Mouse (Mus musculus) thymus, adult 2 months (tissue): ENCODE results near the gene Ranbp3l. TPM values are rescaled to one million over a fixed set of nuclear protein-coding genes. Genes with fewer than 3 reads are reported as not detected.

Source experiments
- DNase-seq: peaks from one replicate; pipeline ENCODE4 v3.0.0; 2021
- H3K27ac ChIP-seq: fragments of 200-500 bp; 2 replicates; pipeline ENCODE4 v1.5.1; 2012; ENCODE audit warnings: low read length, control low read depth; ENCODE audit not compliant: control insufficient read depth, insufficient read depth
- H3K27me3 ChIP-seq: fragments of 200-500 bp; 2 replicates; pipeline ENCODE4 v1.6.1; 2012; ENCODE audit warnings: mild to moderate bottlenecking, low read length, moderate library complexity, mixed read lengths; ENCODE audit not compliant: control insufficient read depth, insufficient read depth
- H3K36me3 ChIP-seq: fragments of 200-500 bp; 2 replicates; pipeline ENCODE4 v1.6.1; 2012; ENCODE audit warnings: mild to moderate bottlenecking, low read length, moderate library complexity; ENCODE audit not compliant: control insufficient read depth, insufficient read depth
- H3K4me1 ChIP-seq: fragments of 200-500 bp; replicated peaks from 2 replicates; pipeline ENCODE4 v1.6.1; 2012; ENCODE audit warnings: low read length; ENCODE audit not compliant: control insufficient read depth, insufficient read depth
- H3K4me3 ChIP-seq: fragments of 200-500 bp; 2 replicates; pipeline ENCODE4 v1.5.1; 2012; ENCODE audit warnings: mild to moderate bottlenecking, low read length, control low read depth, moderate library complexity; ENCODE audit not compliant: control insufficient read depth, insufficient read depth
- CTCF ChIP-seq: fragments of 200-500 bp; IDR thresholded peaks from 2 replicates; pipeline ENCODE4 v1.5.1; 2012; ENCODE audit warnings: mild to moderate bottlenecking, control low read depth, low read length, moderate library complexity, borderline replicate concordance; ENCODE audit not compliant: control insufficient read depth, poor library complexity, insufficient read depth; ENCODE audit errors: extremely low read depth
- POLR2A ChIP-seq: fragments of 200-500 bp; IDR thresholded peaks from 2 replicates; pipeline ENCODE4 v1.6.1; 2012; ENCODE audit warnings: mild to moderate bottlenecking, low read length, control low read depth, moderate library complexity; ENCODE audit not compliant: control insufficient read depth, poor library complexity, insufficient read depth; ENCODE audit errors: extremely low read depth
- WGBS: fragments of 180-500 bp; shearing (Covaris S2); methylation state at CpG from one replicate; pipeline ENCODE4 v1.1.7; 2018; 5-methylcytosine and 5-hydroxymethylcytosine counted together
- polyA plus RNA-seq: library from polyadenylated mRNA; depleted of rRNA; stranded (reverse); fragments of >200 nt; gene quantifications from 2 replicates; pipeline ENCODE4 v1.2.3, GENCODE M21; 2012

Ranbp3l gene
- polyA plus RNA-seq, 1 experiment = 0.15 TPM

DNA sequence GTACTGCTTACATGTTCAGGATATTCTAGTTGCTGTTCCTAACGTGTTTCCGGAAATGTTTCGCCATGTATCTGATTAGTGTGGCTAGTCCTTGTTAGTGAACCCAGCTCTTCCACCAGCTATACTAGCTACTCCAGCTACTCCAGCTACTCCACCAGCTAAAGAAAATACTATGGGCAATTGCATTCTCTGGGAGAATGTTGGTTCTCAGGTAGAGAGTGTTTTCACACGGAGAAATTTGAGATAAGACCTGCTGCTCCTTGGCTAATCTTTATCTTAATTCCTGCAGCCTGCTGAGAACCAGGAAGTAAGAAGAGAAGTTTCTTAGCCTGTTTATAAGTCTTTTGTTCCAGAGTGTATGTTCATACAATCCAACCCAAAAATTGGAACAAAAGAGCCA lies 112.5 kb downstream of the Ranbp3l start:
- TF ChIP-seq CTCF (no peak), POLR2A (no peak)
- no peak for DNase-seq
- Histone ChIP-seq H3K4me1 (peaks cover 2% of the 10 kb centered on the region; the same call in 1 of the 2 replicates), H3K27ac (no peak overlapping the region), H3K27me3 (no peaks in the 10 kb centered on the region), H3K36me3 (no peaks in the 10 kb centered on the region), H3K4me3 (no peak overlapping the region)
- 74% methylated on average over 4 of the region's 4 CpGs for WGBS

DNA sequence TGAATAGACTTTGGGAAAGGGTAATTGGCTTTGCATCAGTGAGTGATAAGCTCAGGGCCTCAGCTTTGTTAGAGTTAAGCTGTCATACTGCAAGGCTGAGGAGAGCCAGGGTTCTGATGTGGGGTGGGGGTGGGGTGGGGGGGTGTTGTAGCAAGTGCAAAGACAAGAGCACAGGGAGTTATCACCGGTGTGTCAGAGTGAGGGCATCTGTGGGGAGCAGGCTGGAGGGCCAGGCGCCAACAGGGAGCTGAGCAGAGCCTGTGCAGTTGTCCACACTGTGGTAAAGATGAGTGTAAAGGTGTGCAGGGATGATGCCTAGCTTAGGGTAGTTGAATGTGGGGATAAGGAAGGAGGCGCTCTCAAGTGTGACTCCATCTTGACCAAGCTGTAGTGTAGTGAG lies 113.5 kb downstream of the Ranbp3l start:
- Histone ChIP-seq H3K36me3 (no peaks in the 10 kb centered on the region), H3K27me3 (no peaks in the 10 kb centered on the region), H3K4me1 (peaks cover 2% of the 10 kb centered on the region; the same call in 1 of the 2 replicates), H3K27ac (no peak overlapping the region), H3K4me3 (no peak overlapping the region)
- DNase-seq = no peak
- no peak for TF ChIP-seq CTCF
- no peak for TF ChIP-seq POLR2A
- WGBS = 98% methylated on average over 3 of the region's 3 CpGs

- no peak overlapping the region for H3K27ac ChIP-seq
- peaks cover 5% of the 10 kb centered on the region; the same call in 1 of the 2 replicates for H3K4me1 ChIP-seq
- H3K4me3 ChIP-seq = no peak overlapping the region
- no peaks in the 10 kb centered on the region for H3K36me3 ChIP-seq
- no peak for DNase-seq
- no peaks in the 10 kb centered on the region for H3K27me3 ChIP-seq
- no peak for TF ChIP-seq POLR2A
- 97% methylated on average over 9 of the region's 9 CpGs for WGBS
Measured at GRCm38 (mm10) chr15:9082753-9083152, 115.0 kb downstream of the Ranbp3l start.

DNA sequence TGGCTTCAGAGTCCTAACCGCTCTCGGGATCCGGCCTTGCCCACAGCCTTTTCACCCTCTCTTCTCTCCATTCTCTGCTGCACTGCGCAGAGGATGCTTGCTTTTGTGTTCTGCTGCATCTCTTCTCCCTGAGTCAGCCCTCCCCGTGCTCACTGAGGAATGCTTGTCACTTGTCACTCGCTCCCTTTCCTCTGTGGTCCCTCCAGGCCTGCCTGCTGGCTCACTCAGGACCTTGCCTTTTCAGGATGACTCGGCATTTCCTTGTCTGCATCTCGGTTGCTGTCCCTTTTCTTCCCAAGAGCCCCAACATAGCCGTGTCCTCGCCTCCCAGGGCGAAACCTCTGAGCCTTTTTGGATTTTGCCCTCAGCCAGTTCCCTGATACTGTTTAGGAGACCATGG lies 119.1 kb downstream of the Ranbp3l start:
- WGBS = 75% methylated on average over 11 of the region's 11 CpGs
- Histone ChIP-seq H3K4me1 (0 out of 2 replicates have a peak, but pooled peaks cover 3% of the 10 kb centered on the region), H3K27me3 (no peaks in the 10 kb centered on the region), H3K27ac (no peak overlapping the region), H3K36me3 (no peaks in the 10 kb centered on the region), H3K4me3 (no peak overlapping the region)
- no peak for DNase-seq
- TF ChIP-seq POLR2A (no peak), CTCF (no peak)

- Histone ChIP-seq H3K27ac (no peak overlapping the region), H3K27me3 (no peaks in the 10 kb centered on the region), H3K4me1 (0 out of 2 replicates have a peak, but pooled peaks cover 3% of the 10 kb centered on the region), H3K4me3 (no peak overlapping the region), H3K36me3 (0 out of 2 replicates have a peak, but pooled peaks cover under 1% of the 10 kb centered on the region)
- 84% methylated on average over 5 of the region's 5 CpGs for WGBS
- DNase-seq = no peak
- TF ChIP-seq CTCF (no peak), POLR2A (no peak)
Measured at GRCm38 (mm10) chr15:9087421-9087820, 119.7 kb downstream of the Ranbp3l start.

- Histone ChIP-seq H3K4me1 (0 out of 2 replicates have a peak, but pooled peaks cover 3% of the 10 kb centered on the region), H3K4me3 (no peak overlapping the region), H3K27ac (no peak overlapping the region), H3K36me3 (peaks cover 7% of the 10 kb centered on the region), H3K27me3 (no peaks in the 10 kb centered on the region)
- WGBS = 97% methylated on average over 17 of the region's 17 CpGs
- TF ChIP-seq CTCF (no peak), POLR2A (no peak)
- no peak for DNase-seq
Measured at GRCm38 (mm10) chr15:9087895-9088682, 120.3 kb downstream of the Ranbp3l start.
